Mouse (Mus musculus): ENCODE results near the gene Hoxb5.

Gene Hoxb5

GRCm38 (mm10) chr11:96341701-96342575 is 38.8 kb downstream of the Hoxb5 start:
- DNase-seq, result peak; percentile 68 to 77

DNA sequence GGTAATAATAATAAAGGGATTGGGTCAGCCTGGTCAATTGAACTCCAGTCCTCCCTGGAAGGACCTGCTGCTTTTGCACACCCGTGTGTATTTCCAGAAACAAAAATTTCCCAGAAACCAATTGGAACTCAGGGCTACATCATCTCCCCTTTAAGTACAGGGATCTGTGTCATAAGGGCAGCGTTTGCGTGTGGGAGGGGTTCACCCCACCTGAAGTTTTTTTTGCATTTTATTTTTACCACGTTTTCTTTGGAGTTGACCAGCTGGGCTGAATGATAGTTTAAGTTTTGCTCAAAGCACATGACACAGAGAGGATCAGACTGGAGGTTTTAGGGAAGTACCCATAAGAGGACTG is 39.4 kb downstream of the Hoxb5 start:
- peak in 1 of 2 experiments; percentile 18 for DNase-seq

- peak in 1 of 2 experiments; percentile 26 for DNase-seq
Observed at GRCm38 (mm10) chr11:96343206-96343745, 40.1 kb downstream of the Hoxb5 start.

DNA sequence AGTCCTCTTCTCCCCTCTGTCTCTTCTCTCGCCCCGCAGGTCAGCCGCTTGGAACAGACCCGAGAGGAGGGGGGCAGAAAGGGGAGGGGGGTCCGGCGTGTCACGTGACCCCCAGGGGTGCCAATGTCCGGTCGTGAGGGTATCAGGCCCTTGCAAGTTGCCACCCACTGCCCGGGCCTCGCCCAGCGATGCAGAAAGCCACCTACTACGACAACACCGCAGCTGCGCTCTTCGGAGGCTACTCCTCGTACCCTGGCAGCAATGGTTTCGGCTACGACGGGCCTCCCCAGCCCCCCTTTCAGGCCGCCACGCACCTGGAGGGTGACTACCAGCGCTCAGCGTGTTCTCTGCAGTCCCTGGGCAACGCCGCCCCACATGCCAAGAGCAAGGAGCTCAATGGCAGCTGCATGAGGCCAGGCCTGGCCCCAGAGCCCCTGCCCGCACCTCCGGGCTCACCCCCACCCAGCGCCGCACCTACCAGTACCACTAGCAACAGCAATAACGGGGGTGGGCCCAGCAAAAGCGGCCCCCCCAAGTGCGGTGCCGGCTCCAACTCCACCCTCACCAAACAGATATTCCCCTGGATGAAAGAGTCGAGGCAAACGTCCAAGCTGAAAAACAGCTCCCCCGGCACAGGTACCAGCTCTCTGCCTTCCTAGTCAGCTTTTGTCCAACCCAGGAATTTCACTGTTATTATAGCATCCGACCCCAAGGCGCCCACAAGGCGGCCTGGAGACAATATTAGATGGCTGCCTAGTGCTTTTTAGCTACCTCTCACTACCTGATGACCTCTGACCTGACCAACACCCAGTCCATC is 41.1 kb downstream of the Hoxb5 start:
- peak in 1 of 2 experiments; percentile 66 for DNase-seq

GRCm38 (mm10) chr11:96344878-96345159 is 41.7 kb downstream of the Hoxb5 start:
- no peak for DNase-seq

DNA sequence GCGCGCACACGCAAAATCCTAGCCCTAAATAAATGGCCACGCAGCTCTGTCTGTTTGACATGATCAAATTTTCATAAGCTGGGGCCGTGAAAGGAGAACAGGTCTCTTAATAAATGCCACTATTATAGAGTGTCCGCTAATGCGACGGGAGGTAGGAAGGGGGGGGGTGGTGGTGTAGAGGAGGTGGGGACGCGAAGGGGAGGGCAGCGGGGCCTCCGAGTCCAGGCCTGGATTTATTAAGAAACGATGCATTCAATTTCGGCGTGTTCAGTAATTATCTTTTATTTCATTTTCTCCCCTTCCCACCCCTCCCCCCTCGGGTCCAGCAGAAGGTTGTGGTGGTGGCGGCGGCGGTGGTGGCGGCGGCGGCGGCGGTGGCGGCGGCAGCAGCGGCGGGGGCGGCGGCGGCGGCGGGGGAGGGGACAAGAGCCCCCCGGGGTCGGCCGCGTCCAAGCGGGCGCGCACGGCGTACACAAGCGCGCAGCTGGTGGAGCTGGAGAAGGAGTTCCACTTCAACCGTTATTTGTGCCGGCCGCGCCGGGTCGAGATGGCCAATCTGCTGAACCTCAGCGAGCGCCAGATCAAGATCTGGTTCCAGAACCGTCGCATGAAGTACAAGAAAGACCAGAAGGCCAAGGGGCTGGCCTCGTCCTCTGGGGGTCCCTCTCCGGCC is 42.2 kb downstream of the Hoxb5 start:
- peak in 1 of 2 experiments; percentile 68 for DNase-seq

DNA sequence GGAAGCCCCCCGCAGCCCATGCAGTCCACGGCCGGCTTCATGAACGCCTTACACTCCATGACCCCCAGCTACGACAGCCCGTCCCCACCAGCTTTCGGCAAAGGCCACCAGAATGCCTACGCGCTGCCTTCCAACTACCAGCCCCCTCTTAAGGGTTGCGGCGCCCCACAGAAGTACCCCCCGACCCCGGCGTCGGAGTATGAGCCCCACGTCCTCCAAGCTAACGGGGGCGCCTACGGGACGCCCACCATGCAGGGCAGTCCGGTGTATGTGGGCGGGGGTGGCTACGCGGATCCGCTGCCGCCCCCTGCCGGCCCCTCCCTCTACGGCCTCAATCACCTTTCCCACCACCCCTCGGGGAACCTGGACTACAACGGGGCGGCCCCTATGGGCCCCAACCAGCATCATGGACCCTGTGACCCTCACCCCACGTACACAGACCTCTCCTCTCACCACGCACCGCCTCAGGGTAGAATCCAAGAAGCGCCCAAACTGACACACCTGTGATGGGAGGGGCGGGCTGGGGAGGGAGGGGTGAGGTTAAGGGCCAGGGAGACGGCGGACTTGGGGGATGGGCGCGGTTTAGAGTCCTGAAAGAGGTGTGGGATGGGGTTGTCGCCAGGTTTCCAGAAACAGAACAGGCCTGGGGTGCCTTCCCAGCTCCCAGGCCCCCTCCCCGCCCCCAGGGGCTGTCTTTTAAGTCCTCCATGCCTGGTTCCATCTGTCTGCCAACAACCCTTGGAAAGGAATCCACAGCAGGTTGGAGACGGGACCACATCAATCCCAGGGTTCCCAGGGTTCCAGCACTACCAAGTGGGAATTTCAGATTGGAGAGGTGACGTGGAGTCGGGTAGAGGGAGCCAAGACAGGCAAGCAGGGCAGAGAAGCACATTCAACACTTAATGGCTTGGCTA is 43.0 kb downstream of the Hoxb5 start:
- DNase-seq, result peak; percentile 74 to 83

- DNase-seq, result peak in 1 of 2 experiments; percentile 74
Observed at GRCm38 (mm10) chr11:96346916-96347520, 43.9 kb downstream of the Hoxb5 start.

- no peak for DNase-seq
Observed at GRCm38 (mm10) chr11:96347717-96348116, 44.6 kb downstream of the Hoxb5 start.

GRCm38 (mm10) chr11:96348141-96348928 is 45.2 kb downstream of the Hoxb5 start:
- DNase-seq, result peak; percentile 86 to 89

- DNase-seq, result no peak
Observed at GRCm38 (mm10) chr11:96348988-96349387, 45.9 kb downstream of the Hoxb5 start.

GRCm38 (mm10) chr11:96349491-96350340 is 46.6 kb downstream of the Hoxb5 start:
- DNase-seq, result peak in 1 of 2 experiments; percentile 87

- no peak for DNase-seq
Observed at GRCm38 (mm10) chr11:96350341-96350624, 47.1 kb downstream of the Hoxb5 start, which contains the start of gene Hoxb2. Gene Hoxb2 (plus strand): TSS chr11:96350525.

GRCm38 (mm10) chr11:96350791-96351190 is 47.7 kb downstream of the Hoxb5 start:
- no peak for DNase-seq

GRCm38 (mm10) chr11:96351312-96351711 is 48.2 kb downstream of the Hoxb5 start:
- DNase-seq, result peak; percentile 62 to 74

DNA sequence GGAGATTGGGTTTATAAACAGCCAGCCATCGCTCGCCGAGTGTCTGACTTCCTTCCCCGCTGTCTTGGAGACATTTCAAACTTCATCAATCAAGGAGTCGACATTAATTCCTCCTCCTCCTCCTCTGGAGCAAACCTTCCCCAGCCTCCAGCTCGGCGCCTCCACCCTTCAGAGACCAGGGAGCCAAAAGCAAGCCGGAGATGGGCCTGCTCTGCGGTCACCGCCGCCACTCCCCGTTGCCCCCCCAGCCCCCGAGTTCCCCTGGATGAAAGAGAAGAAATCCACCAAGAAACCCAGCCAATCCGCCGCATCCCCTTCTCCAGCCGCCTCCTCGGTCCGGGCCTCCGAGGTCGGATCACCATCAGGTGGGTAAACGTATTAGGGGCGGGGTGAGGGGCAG is 48.7 kb downstream of the Hoxb5 start:
- peak; percentile 78 to 88 for DNase-seq

- peak; percentile 80 to 82 for DNase-seq
Observed at GRCm38 (mm10) chr11:96352691-96353521, 49.8 kb downstream of the Hoxb5 start.

- DNase-seq, result peak in 1 of 2 experiments; percentile 63
Observed at GRCm38 (mm10) chr11:96353522-96353841, 50.3 kb downstream of the Hoxb5 start.

GRCm38 (mm10) chr11:96353939-96354338 is 50.8 kb downstream of the Hoxb5 start:
- peak in 1 of 2 experiments; percentile 56 for DNase-seq
